Mouse (Mus musculus): ENCODE measurements around the gene Rbks. TPM values are rescaled to one million over a fixed set of nuclear protein-coding genes. Genes with fewer than 3 reads are reported as not detected.

Gene Rbks
- polyA plus RNA-seq, 1 experiment = 1.5 TPM

GRCm38 (mm10) chr5:31576539-31576975 is 120.9 kb downstream of the Rbks start:
- DNase-seq (ENCODE audit: low read depth) = no peak
- TF ChIP-seq POLR2A (IDR thresholded peaks at IDR 0.05; ENCODE audit: borderline replicate concordance, extremely low read depth, insufficient read depth, insufficient read length, poor library complexity, severe bottlenecking) (no peak), CTCF (IDR thresholded peaks at IDR 0.05; ENCODE audit: borderline replicate concordance, extremely low read depth, insufficient read depth, insufficient read length) (no peak)

Other genes starting within 250 kb of the Rbks start
- gene Zfp512, start 245.2 kb downstream of the Rbks start, polyA plus RNA-seq (2012; rRNA removed) = 76.5 and 90.4 TPM in 2 replicates
- 0.03 and 0.10 TPM in 2 replicates for gene 4930548H24Rik, start 211.9 kb downstream of the Rbks start, polyA plus RNA-seq (2012; rRNA removed)
- gene Gpn1, start 202.9 kb downstream of the Rbks start, polyA plus RNA-seq (2012; rRNA removed) = 35.0 and 40.6 TPM in 2 replicates
- gene Slc4a1ap, start 170.6 kb downstream of the Rbks start, polyA plus RNA-seq (2012; rRNA removed) = 19.4 and 22.6 TPM in 2 replicates
- gene Supt7l, start 169.8 kb downstream of the Rbks start, polyA plus RNA-seq (2012; rRNA removed) = 17.2 and 22.2 TPM in 2 replicates
- 71.0 and 82.5 TPM in 2 replicates for gene Mrpl33, start 100.7 kb downstream of the Rbks start, polyA plus RNA-seq (2012; rRNA removed)
- gene Babam2, start 57 bp upstream of the Rbks start, polyA plus RNA-seq (2012; rRNA removed) = 31.5 and 33.3 TPM in 2 replicates